Mouse (Mus musculus): ENCODE results near the gene Smco4.

DNA sequence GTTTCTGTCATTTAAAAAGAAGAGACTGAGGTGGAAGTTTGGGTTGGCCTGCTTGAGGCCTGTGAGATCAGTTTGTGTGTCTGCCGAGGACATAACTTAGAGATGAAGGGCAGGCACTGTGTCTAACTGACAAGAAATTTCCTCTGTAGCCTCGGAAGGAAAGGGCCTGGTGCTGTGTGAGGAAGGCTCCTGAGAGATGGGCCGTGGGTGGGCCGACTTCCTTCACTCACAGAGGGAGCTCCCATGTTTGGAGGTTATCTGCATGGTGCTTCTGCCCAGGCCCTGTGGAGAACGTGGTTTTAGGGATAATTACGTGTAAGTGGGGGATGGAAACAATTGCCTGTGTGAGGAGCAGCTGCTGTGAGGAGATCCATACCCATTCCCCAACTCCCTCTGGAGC, 10.6 kb downstream of the Smco4 start:
- no peak for TF ChIP-seq CTCF (IDR thresholded peaks at IDR 0.05; ENCODE audit: insufficient read depth, low read length)
- no peak for TF ChIP-seq POLR2A (IDR thresholded peaks at IDR 0.05; ENCODE audit: borderline replicate concordance, extremely low read depth, low read depth, low read length)

All from lung, adult 2 months (tissue).